Mouse (Mus musculus) liver, adult 2 months (tissue): ENCODE results near the gene Fgf15.

ENCODE experiments used
- CTCF ChIP-seq: fragments of 200-500 bp; IDR thresholded peaks from 2 replicates; pipeline ENCODE4 v1.5.1; 2011; ENCODE audit warnings: low read depth, low read length, control low read depth
- POLR2A ChIP-seq: fragments of 200-500 bp; IDR thresholded peaks from 2 replicates; pipeline ENCODE4 v1.6.1; 2011; ENCODE audit warnings: low read length, control low read depth; ENCODE audit not compliant: insufficient read depth; ENCODE audit errors: extremely low read depth

DNA sequence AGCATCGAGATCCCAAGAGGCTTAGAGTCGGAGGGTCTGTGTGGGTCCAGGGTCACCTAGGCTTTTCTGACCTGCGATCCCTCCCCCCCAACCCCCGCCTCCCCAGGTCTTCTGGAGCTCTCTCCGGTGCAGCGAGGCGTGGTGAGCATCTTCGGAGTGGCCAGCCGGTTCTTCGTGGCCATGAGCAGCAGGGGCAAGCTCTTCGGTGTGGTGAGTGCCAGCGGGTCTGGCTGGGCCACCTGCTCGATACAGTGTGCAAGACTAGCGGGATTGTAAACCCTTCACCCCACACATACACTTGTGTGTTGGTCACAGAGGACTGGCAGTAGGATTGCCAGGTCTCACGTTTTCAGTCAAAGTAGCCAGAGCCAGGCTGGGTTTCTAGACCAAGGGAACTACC lies 34.2 kb upstream of the Fgf15 start:
- TF ChIP-seq CTCF, result no peak
- TF ChIP-seq POLR2A, result no peak
